Mouse (Mus musculus): Measurements from ENCODE around the gene Nat8l.

DNA sequence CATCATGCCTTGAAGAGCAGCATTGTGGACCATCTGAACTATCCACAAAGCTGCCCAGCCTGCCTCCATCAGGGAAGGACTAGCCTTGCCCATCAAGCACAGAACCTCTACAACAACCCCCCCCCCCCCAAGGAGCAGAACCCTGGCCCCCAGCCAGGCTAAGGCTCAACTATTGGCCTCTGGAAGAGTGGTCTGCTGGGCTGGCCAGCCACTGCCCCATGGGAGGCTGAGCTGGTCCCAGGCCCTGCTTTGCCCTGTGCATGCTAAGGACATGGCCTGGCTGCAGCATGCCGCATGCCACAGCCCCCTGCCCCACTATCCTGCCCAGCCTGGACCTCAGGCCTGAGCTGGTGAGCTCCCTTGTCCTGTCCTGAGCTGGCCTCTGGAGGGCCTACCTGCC lies 5.6 kb downstream of the Nat8l start:
- no peak for TF ChIP-seq HCFC1 (IDR thresholded peaks at IDR 0.05; ENCODE audit: borderline replicate concordance, insufficient read depth, low read length)
- no peak for TF ChIP-seq CHD2 (IDR thresholded peaks at IDR 0.05; ENCODE audit: low read depth, low read length)
- TF ChIP-seq ZC3H11A (IDR thresholded peaks at IDR 0.05; ENCODE audit: borderline replicate concordance, low read depth, low read length) = no peak
- no peak for TF ChIP-seq ZNF384 (IDR thresholded peaks at IDR 0.05; ENCODE audit: low read depth, low read length)
